Mouse (Mus musculus) embryonic fibroblast, embryonic 13.5 days (primary cell): ENCODE measurements at regions not wholly inside any gene's neighbourhood (a gene's known extent, or its start where the extent isn't known, plus 50 kb on each side); places are given as distances from the start of the nearest gene placed in this dataset.

Source experiments
- H3K27ac ChIP-seq: 2 replicates; pipeline ENCODE4 v1.5.1; 2012; ENCODE audit warnings: low read length, control low read depth, inconsistent platforms; ENCODE audit not compliant: insufficient read depth
- H3K4me1 ChIP-seq: 2 replicates; pipeline ENCODE4 v1.6.1; 2011; ENCODE audit warnings: low read length; ENCODE audit not compliant: control insufficient read depth, insufficient read depth
- H3K4me3 ChIP-seq: 2 replicates; pipeline ENCODE4 v1.5.1; 2011; ENCODE audit warnings: mild to moderate bottlenecking, control low read depth, low read length; ENCODE audit not compliant: insufficient read depth
- CTCF ChIP-seq: IDR thresholded peaks from 2 replicates; pipeline ENCODE4 v1.5.1; 2011; ENCODE audit warnings: mild to moderate bottlenecking, control low read depth, low read length, moderate library complexity, borderline replicate concordance; ENCODE audit not compliant: insufficient read depth
- POLR2A ChIP-seq: IDR thresholded peaks from 2 replicates; pipeline ENCODE4 v1.6.1; 2011; ENCODE audit warnings: low read depth, mild to moderate bottlenecking, control low read depth, low read length, moderate library complexity

DNA sequence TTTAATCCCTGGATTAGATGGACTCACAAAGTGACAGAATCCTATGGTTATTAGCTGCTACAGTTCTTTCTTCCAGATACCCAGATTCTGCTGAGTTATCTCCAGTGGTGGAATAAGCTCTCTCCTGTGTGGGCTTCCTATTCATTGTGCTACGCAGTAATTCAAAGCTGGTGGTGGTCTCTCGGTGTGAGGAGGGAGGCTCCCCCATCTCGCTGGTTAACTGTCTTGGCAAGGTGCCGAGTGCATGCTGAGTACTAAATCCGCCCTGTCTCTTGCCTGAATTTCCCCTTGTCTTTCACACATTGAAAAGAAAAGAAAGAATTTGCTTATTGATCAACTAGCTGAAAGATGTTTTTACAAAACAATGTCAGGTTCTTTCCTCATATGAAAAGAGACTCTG, 82.6 kb upstream of the Jun start:
- no peak overlapping the region for H3K27ac ChIP-seq
- H3K4me3 ChIP-seq = no peak overlapping the region
- TF ChIP-seq POLR2A (no peak), CTCF (no peak)
- H3K4me1 ChIP-seq = no peaks in the 10 kb centered on the region

DNA sequence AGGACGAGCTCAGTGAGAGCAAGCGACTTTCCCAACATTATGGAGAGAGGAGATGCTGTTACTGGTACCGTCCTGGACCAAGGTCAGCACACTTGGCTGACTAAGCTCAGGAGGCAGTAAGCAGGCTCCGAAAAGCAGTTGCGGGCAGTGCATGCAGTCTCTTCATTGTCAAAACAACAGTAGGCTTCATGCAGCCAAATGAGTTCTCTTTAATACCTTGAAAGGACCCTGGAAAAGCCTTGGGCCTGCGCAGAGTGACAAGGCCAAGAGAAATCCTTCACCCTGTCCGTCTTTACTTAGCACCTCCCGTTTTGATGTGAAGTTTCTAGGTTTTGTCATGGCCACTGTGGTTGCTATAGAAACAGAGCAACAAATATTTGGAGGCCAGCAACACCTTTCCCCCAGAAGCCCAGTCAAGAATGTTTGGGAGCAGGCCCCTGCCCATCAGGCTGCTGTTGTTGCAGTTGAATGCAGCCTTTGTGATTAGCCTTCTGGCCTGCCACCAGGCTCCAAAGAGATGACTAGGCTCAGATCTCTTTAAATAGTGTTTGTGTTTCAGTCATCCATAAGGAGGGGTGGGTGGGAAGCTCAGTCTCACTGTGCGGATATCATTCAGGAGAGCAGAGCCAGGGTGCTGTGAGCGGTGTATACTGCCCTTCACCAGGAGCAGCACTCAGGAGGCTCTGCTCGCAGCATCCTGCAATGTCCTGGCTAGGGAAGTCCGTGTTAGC, 85.6 kb upstream of the Jun start:
- Histone ChIP-seq H3K4me1 (no peaks in the 10 kb centered on the region), H3K27ac (no peak overlapping the region)

DNA sequence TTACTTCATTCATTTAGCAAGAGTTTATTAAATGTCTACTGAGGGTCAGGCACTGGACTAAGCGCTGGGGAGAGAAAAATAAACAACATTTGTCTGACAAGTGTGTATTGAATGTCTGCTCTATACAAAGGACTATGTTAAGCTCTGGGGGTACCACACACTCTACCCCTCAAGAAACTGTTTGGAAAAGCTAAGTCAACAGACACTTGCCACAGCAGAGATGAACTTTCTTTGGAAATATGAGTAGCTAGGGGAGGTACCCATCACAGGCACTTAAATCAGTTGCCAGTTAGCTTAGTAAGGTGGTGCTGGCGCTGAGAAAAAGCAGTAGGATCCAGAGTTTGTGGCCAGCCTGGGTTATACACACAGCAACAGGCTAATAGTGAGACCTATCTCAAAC, 86.7 kb upstream of the Jun start:
- H3K27ac ChIP-seq = no peak overlapping the region
- no peak overlapping the region for H3K4me3 ChIP-seq
- H3K4me1 ChIP-seq = no peaks in the 10 kb centered on the region
- TF ChIP-seq CTCF (no peak), POLR2A (no peak)

More for the DNA sequence above, 85.6 kb upstream of the Jun start:
- no peak for TF ChIP-seq POLR2A
- no peak overlapping the region for H3K4me3 ChIP-seq

DNA sequence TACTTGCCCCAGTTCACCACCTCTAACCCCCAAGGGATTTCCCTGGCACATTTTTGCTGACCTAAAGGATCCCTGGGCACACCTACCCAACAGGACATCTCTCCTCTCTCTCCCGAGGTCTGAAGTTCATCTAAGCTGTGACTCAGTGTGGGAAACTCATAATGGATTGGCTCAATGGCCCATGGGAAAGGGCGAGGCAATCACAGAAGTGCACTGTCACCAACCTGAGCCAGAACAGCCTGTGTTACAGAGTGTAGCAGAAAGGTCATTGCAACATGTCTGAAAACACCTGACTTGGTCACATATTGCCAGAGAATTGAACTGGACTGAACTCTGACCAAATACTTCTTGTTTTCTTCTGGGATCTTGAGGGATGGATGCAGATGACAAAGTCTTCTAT, 89.2 kb upstream of the Jun start:
- Histone ChIP-seq H3K27ac (no peak overlapping the region), H3K4me1 (no peaks in the 10 kb centered on the region), H3K4me3 (no peak overlapping the region)
- no peak for TF ChIP-seq CTCF
- TF ChIP-seq POLR2A = no peak

DNA sequence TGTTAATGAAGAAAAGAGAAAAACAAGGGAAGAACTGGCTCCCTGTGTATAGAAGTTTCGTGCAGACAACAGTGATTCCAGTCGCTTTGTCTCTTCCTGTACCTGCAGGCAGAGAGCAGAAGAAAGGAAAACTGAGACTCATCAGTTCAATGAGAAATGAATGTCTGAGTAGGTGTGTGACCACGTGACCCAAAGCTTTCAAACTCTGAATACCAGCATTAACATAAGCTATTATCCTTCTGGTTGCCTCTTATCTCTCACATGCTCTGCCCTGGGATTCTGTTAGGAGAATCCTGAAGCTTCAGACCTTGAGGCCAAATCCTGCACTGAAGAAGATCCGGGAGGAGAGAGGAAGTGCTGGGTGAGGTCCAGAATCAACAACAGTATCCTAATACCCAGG, 91.1 kb upstream of the Jun start:
- TF ChIP-seq POLR2A = no peak
- no peak overlapping the region for H3K27ac ChIP-seq
- H3K4me1 ChIP-seq = no peaks in the 10 kb centered on the region
- H3K4me3 ChIP-seq = no peak overlapping the region

DNA sequence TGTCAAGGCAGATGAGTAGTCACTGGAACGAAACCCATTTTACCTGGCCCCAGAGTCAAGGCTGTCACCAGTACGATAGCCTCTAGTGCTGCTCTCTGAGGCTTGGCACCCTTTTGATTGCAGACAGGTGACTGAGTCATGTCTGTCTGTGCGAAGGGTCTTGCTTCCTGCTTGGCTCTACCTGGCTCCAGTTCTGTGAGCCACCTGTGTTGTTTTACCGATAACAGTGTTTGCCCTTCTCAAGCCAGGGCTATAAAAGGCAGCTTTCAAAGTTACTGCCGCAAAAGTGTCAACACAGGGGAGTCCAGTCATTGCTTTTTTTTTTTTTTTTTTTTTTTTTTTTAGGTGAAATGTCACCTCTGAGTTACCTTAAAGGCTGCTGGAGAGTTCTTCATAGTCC, 91.6 kb upstream of the Jun start:
- Histone ChIP-seq H3K4me3 (no peak overlapping the region), H3K27ac (no peak overlapping the region), H3K4me1 (no peaks in the 10 kb centered on the region)
- TF ChIP-seq POLR2A (no peak), CTCF (no peak)

DNA sequence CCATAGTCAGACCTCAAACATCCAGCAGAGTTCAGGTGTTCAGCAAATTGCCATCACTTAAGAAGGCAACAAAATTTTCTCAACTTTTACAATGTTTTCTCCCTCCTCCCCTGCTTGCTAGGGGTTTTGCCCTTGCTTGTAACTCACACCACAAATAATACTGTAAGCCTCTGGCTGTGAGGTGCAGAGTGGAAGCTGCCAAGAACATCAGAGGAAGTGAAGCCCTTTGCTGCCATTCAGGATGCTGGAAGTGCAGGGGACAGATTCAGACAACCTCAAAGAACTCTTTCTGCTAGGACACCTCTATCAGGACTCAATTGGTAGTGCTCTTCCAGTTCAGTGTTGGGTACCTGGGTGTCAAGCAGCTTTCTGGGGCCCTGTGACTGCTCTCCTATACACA, 92.4 kb upstream of the Jun start:
- no peak for TF ChIP-seq CTCF
- TF ChIP-seq POLR2A = no peak
- H3K27ac ChIP-seq = no peak overlapping the region
- no peak overlapping the region for H3K4me3 ChIP-seq
- H3K4me1 ChIP-seq = no peaks in the 10 kb centered on the region

DNA sequence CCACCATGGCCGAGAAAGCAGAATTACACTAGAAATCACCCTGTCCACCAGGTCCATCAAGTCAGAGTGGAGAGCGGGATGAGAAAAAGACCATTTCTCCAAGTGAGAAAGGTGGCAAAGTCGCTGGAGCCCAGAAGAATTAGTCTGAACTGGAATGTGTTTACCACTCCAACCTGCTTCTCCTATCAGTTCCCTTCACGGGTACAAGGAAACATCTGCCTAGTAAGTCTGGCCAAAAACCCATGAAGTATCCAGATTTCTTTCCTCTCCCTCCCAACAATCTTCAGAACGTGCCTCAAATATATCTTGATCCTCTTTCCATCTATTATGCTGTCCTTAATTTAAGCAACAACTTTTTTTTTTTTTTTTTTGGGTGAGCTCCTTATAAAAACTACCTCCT, 94.2 kb upstream of the Jun start:
- Histone ChIP-seq H3K27ac (no peak overlapping the region), H3K4me3 (no peak overlapping the region), H3K4me1 (no peaks in the 10 kb centered on the region)
- TF ChIP-seq POLR2A = no peak
- TF ChIP-seq CTCF = no peak

DNA sequence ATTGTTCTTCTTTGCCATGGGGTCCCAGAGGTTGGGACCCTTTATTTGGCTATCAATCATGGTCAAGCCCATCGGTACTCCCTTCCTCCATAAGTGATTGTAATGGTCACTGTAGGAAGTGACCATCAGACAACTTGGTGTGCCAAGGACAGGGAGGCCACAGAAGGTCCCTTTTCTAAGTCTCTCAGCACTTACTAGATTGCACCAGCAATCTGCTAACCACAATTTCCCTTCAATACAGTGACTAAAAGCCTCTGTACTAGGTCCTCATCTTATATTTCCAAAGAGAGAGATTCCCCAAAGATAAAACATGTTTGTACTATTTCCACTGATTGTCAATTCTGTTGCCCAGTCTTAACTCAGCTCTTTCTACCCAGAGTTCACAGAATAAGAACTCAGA, 96.6 kb upstream of the Jun start:
- TF ChIP-seq CTCF = no peak
- H3K4me3 ChIP-seq = no peak overlapping the region
- H3K27ac ChIP-seq = no peak overlapping the region
- H3K4me1 ChIP-seq = no peaks in the 10 kb centered on the region

DNA sequence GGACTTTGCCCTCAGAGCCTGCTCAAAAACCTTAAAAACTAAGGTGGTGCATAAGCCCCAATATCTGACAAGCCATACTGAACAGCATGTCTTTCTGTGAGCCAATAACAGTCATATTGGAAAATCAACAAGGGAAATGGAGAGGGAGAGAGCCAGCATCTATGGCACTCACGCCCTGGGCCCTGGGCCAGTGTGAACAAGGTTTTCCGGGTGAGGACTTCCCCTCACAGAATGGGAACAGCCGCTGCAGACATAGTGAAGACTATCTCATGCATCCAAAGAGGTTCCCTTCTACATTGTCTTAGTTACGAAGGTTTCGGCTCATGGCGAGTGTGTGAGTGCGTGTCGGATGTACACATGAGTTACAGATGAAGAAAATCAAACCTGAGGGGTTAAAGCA, 99.7 kb upstream of the Jun start:
- no peak for TF ChIP-seq CTCF
- no peak for TF ChIP-seq POLR2A
- H3K27ac ChIP-seq = no peak overlapping the region
- no peaks in the 10 kb centered on the region for H3K4me1 ChIP-seq
- no peak overlapping the region for H3K4me3 ChIP-seq
